Mouse (Mus musculus) naive thymus-derived CD4-positive, alpha-beta T cell, adult 2 months (primary cell): Measurements from ENCODE around the gene Gbp5.
"Not testable (repeated sequence)": the region's sequence is repeated elsewhere in the genome, so short reads cannot be mapped to it uniquely, and the experiment has no call there.

Experiments used
- DNase-seq: peaks from one replicate; pipeline ENCODE4 v3.0.0-alpha.2; 2011; ENCODE audit warnings: low read depth

Gbp5 gene

DNA sequence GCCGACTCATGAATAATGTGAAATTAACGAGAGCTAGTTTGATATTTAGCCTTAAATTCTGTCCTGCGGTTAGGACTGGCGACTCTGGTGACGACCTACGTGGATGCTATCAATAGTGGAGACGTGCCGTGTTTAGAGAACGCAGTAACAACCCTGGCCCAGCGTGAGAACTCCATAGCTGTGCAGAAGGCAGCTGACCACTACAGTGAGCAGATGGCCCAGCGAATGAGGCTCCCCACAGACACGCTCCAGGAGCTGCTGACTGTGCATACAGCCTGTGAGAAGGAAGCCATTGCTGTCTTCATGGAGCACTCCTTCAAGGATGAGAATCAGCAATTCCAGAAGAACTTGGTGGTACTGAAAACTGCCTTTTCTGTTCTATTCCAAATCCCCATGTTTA, 49.0 kb downstream of the Gbp5 start:
- not testable (repeated sequence) for DNase-seq

GRCm38 (mm10) chr3:142546690-142547089, 52.9 kb downstream of the Gbp5 start:
- DNase-seq, result peak; percentile 42

GRCm38 (mm10) chr3:142550052-142550676, 56.4 kb downstream of the Gbp5 start:
- DNase-seq, result no peak

DNA sequence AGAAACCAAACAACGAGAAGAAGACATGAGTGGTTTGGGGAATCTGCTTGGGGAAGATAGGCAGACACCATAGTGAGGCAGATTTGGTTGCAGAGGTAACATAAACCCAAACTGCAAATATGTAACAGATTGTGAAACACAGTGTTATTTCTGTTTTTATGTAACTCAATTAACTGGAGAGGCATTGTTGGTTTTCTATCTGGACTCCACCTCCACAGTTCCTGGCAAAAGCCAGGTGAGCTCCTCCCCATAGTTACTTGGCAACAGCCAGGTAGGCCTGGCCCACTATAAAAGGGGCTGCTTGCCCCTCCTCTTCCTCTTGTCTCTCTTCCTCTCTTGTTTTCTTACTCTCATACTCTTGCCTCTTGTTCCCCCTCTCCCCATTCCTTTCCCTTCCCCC, 60.8 kb downstream of the Gbp5 start:
- DNase-seq, result no peak

GRCm38 (mm10) chr3:142555623-142556022, 61.8 kb downstream of the Gbp5 start:
- no peak for DNase-seq

DNA sequence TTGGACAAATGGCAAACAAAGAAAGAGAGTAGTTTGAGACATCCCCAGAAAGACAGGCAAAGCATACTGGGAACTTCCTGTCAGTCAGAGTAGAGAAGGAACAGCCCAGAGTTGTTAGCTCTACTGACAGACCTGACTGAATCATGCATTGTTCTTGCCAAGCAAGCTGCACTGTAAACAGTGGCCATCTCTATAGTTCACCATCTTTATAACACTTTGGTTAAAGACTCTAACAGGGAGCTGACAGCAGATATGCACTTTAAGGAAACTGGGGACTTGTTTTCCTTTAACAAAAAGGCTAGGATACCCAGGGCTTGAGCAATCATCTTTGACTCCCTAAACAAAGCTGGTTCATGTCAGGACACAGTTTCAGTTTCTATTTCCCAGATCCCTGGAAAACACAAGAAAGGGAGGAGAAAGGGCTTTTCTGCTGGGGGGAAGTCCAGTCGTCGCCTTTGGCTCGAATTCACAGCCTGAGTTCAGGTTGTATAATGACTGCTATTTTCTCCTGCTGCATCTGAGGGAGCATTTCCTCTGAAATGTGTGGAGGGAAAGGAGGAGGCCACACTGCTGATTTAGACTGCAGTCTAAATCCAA, 66.0 kb downstream of the Gbp5 start, which contains the start of gene Gbp3:
Gene Gbp3 (plus strand): TSS at position 395 of the 597 bp plus-strand sequence.
- peak; percentile 50 for DNase-seq

GRCm38 (mm10) chr3:142560296-142560948, 66.6 kb downstream of the Gbp5 start:
- DNase-seq, result peak; percentile 94

GRCm38 (mm10) chr3:142561045-142561646, 67.4 kb downstream of the Gbp5 start:
- DNase-seq, result no peak

DNA sequence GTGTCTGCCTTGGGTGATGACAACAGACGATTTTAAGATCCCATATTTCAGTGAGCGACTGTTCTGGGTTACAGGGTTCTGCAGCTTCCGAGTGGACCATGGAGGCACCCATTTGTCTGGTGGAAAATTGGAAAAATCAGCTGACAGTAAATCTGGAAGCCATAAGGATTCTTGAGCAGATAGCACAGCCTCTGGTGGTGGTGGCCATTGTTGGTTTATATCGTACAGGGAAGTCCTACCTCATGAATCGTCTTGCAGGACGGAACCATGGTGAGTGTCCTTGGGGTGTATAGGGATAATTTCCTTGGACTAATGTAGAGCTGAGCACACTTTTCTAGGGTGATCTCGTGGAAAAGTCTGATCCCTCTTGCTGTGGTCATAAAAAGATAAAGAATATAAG, 67.9 kb downstream of the Gbp5 start:
- DNase-seq, result no peak

- not testable (repeated sequence) for DNase-seq
Measured at GRCm38 (mm10) chr3:142567490-142567889, 73.7 kb downstream of the Gbp5 start.

GRCm38 (mm10) chr3:142570738-142571137, 77.0 kb downstream of the Gbp5 start:
- DNase-seq, result no peak
